Mouse (Mus musculus) right cerebral cortex, postnatal 36 days (tissue): ENCODE measurements at regions not wholly inside any gene's neighbourhood (a gene's known extent, or its start where the extent isn't known, plus 50 kb on each side); places are given as distances from the start of the nearest gene placed in this dataset.

ENCODE experiments used
- DNase-seq, 2 experiments: peaks; one replicate each; pipeline ENCODE4 v3.0.0; 2022; ENCODE audit warnings: low spot score in 2 of 2, mixed read lengths in 1 of 2

- no peak for DNase-seq
Measured at GRCm38 (mm10) chr2:178927038-178927660, 496.8 kb downstream of the Cdh26 start.

- peak; percentile 62 to 63 for DNase-seq
Measured at GRCm38 (mm10) chr2:178929033-178929432, 498.7 kb downstream of the Cdh26 start.

GRCm38 (mm10) chr2:178930125-178930524 lies 499.8 kb downstream of the Cdh26 start:
- DNase-seq = no peak

GRCm38 (mm10) chr2:178948471-178948870 lies 493.8 kb upstream of the Cdh4 start:
- DNase-seq = no peak

- DNase-seq = no peak
Measured at GRCm38 (mm10) chr2:178949103-178949502, 493.1 kb upstream of the Cdh4 start.

GRCm38 (mm10) chr2:178950304-178950703 lies 491.9 kb upstream of the Cdh4 start:
- DNase-seq = no peak

GRCm38 (mm10) chr2:178954420-178955067 lies 487.7 kb upstream of the Cdh4 start:
- DNase-seq = no peak

GRCm38 (mm10) chr2:178958829-178959228 lies 483.4 kb upstream of the Cdh4 start:
- no peak for DNase-seq

- DNase-seq = no peak
Measured at GRCm38 (mm10) chr2:178959603-178960002, 482.6 kb upstream of the Cdh4 start.

GRCm38 (mm10) chr2:178967584-178968365 lies 474.5 kb upstream of the Cdh4 start:
- DNase-seq = no peak

- DNase-seq = no peak
Measured at GRCm38 (mm10) chr2:178969732-178970131, 472.5 kb upstream of the Cdh4 start.

GRCm38 (mm10) chr2:178975366-178975765 lies 466.9 kb upstream of the Cdh4 start:
- no peak for DNase-seq

GRCm38 (mm10) chr2:178976046-178976445 lies 466.2 kb upstream of the Cdh4 start:
- no peak for DNase-seq

GRCm38 (mm10) chr2:178976495-178976894 lies 465.7 kb upstream of the Cdh4 start:
- DNase-seq = no peak

- no peak for DNase-seq
Measured at GRCm38 (mm10) chr2:178979451-178979850, 462.8 kb upstream of the Cdh4 start.

- DNase-seq = no peak
Measured at GRCm38 (mm10) chr2:178981736-178982502, 460.3 kb upstream of the Cdh4 start.

GRCm38 (mm10) chr2:178983801-178984200 lies 458.4 kb upstream of the Cdh4 start:
- DNase-seq = no peak

- no peak for DNase-seq
Measured at GRCm38 (mm10) chr2:178987935-178988334, 454.3 kb upstream of the Cdh4 start.

- no peak for DNase-seq
Measured at GRCm38 (mm10) chr2:178989291-178989690, 452.9 kb upstream of the Cdh4 start.

- no peak for DNase-seq
Measured at GRCm38 (mm10) chr2:178989784-178990183, 452.4 kb upstream of the Cdh4 start.

GRCm38 (mm10) chr2:178990959-178991358 lies 451.3 kb upstream of the Cdh4 start:
- DNase-seq = no peak
